Mouse (Mus musculus) heart, adult 8-10 months (tissue): ENCODE results near the gene Galr3. TPM values are rescaled to one million over a fixed set of nuclear protein-coding genes. Genes with fewer than 3 reads are reported as not detected.
A peak's percentile ranks its signal among the peaks of the same experiment; 100 is the strongest.

ENCODE experiments used
- DNase-seq: peaks from one replicate; pipeline ENCODE4 v3.0.0; 2022; ENCODE audit warnings: low spot score
- total RNA-seq, 4 experiments: library from RNA; stranded (reverse); gene quantifications; 2 replicates each; pipeline ENCODE4 v1.2.4; 2022

Galr3 gene
- total RNA-seq, 4 experiments from 2014 or later, result not detected

DNA sequence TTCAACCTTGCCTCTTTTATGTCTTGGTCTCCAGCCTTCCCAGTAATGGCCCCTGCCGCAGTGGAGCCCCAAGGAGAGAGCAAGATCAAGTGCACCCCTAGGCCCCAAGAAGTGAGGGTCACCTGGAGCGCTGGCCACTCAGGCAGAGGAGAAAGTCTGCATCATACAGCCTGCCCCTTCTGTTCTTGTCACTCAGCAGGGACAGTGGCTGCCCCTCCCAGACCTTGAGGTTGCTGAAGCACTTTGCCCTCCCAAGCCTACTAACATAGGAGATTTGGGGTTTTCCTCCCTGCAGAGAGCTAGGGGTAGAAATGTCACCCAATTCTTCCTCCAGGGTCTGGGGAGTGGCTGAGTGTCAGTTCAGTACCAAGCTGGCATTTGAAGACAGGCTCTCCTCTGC, 10.7 kb downstream of the Galr3 start:
- DNase-seq, result no peak

- no peak for DNase-seq
Measured at GRCm38 (mm10) chr15:79056601-79057000, 14.9 kb downstream of the Galr3 start.

GRCm38 (mm10) chr15:79057850-79058249, 16.2 kb downstream of the Galr3 start:
- DNase-seq, result no peak

GRCm38 (mm10) chr15:79060887-79061565, 19.3 kb downstream of the Galr3 start:
- no peak for DNase-seq

- DNase-seq, result peak; percentile 99
Measured at GRCm38 (mm10) chr15:79062376-79063159, 20.9 kb downstream of the Galr3 start, which contains the start of gene Ankrd54. Gene Ankrd54, minus strand, starts transcription at chr15:79062893.

GRCm38 (mm10) chr15:79063160-79063740, 21.6 kb downstream of the Galr3 start:
- DNase-seq, result no peak

- DNase-seq, result no peak
Measured at GRCm38 (mm10) chr15:79065086-79065770, 23.5 kb downstream of the Galr3 start.

DNA sequence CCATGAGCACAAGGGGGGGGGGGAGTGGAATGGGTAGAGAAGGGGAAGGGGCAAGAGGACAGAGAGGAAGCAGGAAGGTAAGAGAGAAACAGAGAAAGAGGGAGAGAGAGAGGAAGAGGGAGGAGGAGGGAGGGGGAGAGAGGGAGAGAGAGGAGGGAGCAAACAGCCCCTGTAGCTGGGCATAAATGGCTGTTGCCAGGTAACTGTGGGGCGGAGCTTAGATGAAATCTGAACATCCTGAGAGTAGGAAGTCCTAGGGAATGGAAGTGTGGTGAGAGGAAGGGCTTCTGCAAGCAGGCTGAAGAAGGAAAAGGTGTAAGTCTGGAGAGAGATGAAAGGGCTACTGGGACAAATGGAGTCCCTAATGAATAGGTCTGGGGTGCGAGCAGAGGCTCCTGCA, 24.6 kb downstream of the Galr3 start:
- DNase-seq, result no peak

DNA sequence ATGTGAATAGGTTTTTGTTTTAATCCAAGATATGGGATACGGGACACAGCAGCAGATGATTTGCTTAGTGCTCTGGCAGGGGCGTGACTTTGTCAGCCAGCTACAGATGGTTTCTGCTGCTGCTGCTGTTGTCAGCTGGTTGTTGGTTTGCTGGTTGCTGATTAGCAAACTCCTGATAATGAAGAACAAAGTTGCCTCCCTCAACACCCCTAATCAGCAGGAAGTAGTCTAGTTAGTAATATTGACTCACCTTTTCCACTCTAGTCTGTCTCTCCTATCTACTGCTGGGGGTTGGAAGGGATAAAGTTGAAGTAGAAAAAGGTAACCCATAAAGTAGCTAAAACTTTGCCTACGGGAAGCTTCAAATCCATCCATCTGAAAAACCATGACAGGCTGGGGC, 25.9 kb downstream of the Galr3 start:
- DNase-seq, result no peak

GRCm38 (mm10) chr15:79068416-79068815, 26.7 kb downstream of the Galr3 start:
- no peak for DNase-seq

DNA sequence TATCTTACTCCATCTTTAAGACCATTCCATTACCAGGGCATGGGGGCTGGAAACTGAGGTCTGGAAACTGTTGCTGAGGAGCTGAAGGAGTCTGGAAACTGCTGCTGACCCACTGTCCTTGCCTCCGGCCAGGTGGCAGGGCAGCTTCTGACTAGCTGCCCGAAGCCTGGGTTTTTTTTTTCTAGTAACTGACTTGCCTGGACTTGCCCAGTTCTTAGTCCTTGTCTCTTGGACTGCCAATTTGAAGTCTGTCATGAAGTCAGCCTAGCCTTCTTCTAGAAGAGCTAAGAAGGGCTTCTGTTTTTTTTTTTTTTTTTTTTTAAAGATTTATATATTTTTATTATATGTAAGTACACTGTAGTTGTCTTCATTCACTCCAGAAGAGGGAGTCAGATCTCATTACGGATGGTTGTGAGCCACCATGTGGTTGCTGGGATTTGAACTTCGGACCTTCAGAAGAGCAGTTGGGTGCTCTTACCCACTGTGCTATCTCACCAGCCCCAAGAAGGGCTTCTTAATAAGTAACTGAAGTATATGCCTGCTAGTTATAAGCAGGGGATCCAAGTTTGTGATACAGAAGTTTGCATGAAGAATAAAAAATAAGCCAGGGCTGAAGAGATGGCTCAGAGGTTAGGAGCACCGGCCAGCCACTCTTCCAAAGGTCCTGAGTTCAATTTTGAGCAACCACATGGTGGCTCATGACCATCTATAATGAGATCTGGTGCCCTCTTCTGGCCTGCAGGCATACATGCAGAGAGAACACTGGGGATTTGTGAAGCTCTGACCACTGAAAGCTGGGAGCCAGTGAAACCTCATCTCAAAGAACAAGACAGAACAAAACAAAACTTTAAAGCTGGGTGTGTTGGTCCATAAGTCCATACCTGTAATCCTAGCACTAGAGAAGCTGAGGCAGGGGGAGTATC, 29.7 kb downstream of the Galr3 start:
- peak; percentile 49 for DNase-seq

DNA sequence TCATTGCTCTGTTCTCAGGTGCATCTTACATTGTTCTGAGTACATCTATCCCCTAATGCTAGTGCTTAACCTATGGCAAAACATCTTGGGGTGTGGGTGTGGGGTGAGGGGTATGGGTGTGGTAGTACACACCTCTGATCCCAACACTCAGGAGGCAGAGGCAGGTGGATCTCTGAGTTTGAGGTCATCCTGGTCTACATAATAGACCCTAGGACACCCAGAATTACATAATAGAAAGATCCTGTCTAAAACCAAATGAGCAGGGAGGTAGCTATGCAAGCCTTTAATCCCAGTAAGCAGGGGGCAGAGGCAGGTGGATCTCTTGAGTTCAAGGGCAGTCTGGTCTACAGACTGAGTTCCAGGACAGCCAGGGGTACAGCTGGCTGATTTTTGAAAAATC, 32.1 kb downstream of the Galr3 start:
- DNase-seq, result no peak

DNA sequence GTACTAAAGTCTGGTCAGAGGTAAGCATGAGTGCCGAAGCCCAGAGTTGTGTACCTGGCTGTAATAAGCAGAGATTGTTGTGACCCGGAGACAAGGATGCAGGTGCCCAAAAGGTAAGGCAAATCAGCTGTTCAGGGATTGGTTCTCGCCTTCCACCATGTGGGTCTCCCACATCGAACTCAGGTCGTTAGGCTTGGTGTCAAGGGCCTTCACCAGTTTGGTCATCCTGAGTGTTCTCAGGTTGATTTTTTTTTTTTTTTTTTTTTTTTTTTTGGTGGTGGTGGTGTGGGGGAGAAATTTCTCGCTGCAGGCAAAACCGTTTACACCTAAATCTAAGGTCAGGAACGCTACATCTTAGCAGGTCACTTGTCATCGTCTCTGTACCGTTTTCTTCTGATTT, 32.8 kb downstream of the Galr3 start:
- no peak for DNase-seq

GRCm38 (mm10) chr15:79074913-79075532, 33.3 kb downstream of the Galr3 start, which contains the start of gene Eif3l:
Gene Eif3l, plus strand, starts transcription at chr15:79075179.
- DNase-seq, result peak; percentile 91

DNA sequence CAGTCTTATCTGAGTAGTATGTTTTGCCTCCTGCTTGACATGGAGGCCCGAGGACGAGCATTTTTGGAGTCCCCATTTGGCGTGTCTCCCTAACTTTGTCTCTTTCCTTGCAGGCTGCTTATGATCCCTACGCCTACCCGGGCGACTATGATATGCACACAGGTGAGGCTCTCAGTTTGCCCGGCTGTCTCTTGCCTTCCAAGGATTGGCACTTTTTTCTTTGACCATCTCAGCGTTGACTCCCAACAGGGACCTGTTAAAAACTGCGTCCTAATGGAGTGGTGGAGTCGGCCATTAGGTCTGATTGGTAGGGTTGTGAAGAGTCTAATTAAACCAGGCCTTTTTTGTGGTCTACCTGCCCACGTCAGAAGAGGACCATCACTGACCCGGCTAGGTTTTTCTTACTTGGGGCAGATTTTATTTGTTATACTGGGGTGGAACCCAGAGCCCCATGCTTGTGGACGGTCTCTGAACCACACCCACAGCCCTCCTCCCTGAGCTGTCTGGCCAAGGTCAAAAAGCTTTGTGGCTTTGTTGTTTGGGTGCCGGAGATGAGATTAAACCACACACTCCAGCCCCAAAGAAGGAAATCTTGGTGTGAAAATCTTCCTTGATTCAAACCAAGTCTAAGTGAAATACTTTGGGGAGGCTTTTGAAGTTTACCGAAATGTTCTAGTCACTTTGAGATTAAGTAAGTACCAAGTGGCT, 34.1 kb downstream of the Galr3 start:
- no peak for DNase-seq

DNA sequence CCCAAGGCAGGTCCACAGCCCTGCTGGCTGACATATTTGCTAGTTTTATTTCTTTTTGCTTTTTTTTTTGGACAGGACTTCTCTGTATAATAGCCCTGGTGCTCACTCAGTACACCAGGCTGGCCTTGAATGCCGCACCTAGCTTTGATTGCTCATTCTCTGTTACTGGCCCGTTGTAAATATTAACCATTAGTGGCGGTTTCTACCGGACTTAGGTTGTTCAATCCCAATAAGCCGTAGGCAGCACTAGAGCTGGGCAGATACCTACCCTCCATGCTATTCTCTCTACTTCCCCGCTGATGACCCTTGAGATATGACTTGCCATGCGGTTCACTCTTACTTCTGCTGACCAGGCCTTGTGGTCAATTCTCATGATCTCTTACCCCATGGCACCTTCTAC, 37.9 kb downstream of the Galr3 start:
- DNase-seq, result no peak

DNA sequence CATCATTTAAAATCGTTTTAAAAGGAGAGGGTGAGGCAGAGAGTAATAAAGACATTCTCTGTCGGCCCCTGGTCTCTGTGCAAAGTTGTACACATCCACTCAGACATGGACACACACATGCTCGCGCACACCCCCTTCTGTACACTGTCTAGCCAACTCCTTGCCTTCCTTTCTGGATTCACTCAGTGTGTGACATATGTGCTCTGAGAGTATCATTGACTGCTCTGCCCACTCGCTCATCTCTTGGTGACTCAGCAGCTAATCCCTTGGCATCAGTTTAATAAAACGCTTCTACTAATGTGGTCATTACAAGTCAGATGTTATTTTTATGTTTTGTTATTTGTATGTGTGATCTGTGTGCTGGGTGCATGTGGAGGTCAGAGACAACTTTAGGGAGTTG, 50.6 kb downstream of the Galr3 start:
- no peak for DNase-seq
